Mouse (Mus musculus): ENCODE results near the gene Tbc1d22b.

DNA sequence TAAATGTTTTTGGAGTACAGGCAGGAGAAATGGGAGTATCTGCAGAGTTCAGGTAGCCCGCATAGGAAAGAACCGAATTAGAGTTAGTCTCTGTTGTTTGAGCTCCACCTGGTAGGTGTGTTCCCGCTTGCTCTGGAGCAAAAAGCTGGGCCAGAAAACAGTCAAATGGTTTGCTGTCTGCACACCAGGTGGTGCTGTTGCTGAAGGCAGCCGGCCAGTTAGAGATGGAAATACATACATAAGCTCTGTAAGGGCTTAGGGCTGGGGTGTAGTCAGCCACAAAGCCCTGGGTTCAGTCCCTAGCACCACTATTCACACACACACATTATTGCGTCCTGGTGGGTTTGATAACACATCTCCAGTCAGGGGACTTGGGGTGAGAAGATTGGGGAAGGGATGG lies 86.5 kb downstream of the Tbc1d22b start:
- TF ChIP-seq POLR2A (IDR thresholded peaks at IDR 0.05; ENCODE audit: insufficient read length, low read depth) (no peak), SRF (IDR thresholded peaks at IDR 0.05; ENCODE audit: control insufficient read depth, insufficient read length, low read depth) (no peak), USF1 (IDR thresholded peaks at IDR 0.05; ENCODE audit: low read depth) (no peak), CEBPB (IDR thresholded peaks at IDR 0.05; ENCODE audit: insufficient read depth, poor library complexity, severe bottlenecking) (no peak), MYOG (IDR thresholded peaks at IDR 0.05; ENCODE audit: control insufficient read depth in 1 of 3, insufficient read depth in 1 of 3, insufficient read length in 2 of 3, low read depth in 2 of 3) (no peak), TCF3 (IDR thresholded peaks at IDR 0.05; ENCODE audit: insufficient read length, low read depth) (no peak), MYOD1 (IDR thresholded peaks at IDR 0.05; ENCODE audit: control insufficient read depth in 1 of 3, insufficient read length in 2 of 3, low read depth in 2 of 3) (no peak), POLR2AphosphoS2 (IDR thresholded peaks at IDR 0.05; ENCODE audit: insufficient read length, low read depth) (no peak), E2F4 (IDR thresholded peaks at IDR 0.05; ENCODE audit: insufficient read depth) (no peak), MAX (IDR thresholded peaks at IDR 0.05; ENCODE audit: low read depth) (no peak)
